Mouse (Mus musculus) small intestine, adult 2 months (tissue): ENCODE measurements around the gene Tmprss3. TPM values are rescaled to one million over a fixed set of nuclear protein-coding genes. Genes with fewer than 3 reads are reported as not detected.

ENCODE experiments used
- H3K27ac ChIP-seq: fragments of 200-500 bp; 2 replicates; pipeline ENCODE4 v1.5.1; 2012; ENCODE audit warnings: low read depth, low read length, control low read depth, inconsistent platforms; ENCODE audit not compliant: insufficient read depth
- H3K27me3 ChIP-seq: fragments of 200-500 bp; 2 replicates; pipeline ENCODE4 v1.6.1; 2012; ENCODE audit warnings: mild to moderate bottlenecking, moderate library complexity, low read length, inconsistent platforms; ENCODE audit not compliant: control insufficient read depth, insufficient read depth
- H3K36me3 ChIP-seq: fragments of 200-500 bp; 2 replicates; pipeline ENCODE4 v1.6.1; 2012; ENCODE audit warnings: mild to moderate bottlenecking, low read length, control low read depth, inconsistent platforms; ENCODE audit not compliant: control insufficient read depth, insufficient read depth
- H3K4me1 ChIP-seq: fragments of 200-500 bp; 2 replicates; pipeline ENCODE4 v1.6.1; 2012; ENCODE audit warnings: low read length, inconsistent platforms, mixed read lengths; ENCODE audit not compliant: control insufficient read depth, insufficient read depth, insufficient read length
- H3K4me3 ChIP-seq: fragments of 200-500 bp; 2 replicates; pipeline ENCODE4 v1.5.1; 2012; ENCODE audit warnings: low read depth, mild to moderate bottlenecking, control low read depth, inconsistent platforms, low read length, moderate library complexity
- CTCF ChIP-seq: fragments of 200-500 bp; IDR thresholded peaks from 2 replicates; pipeline ENCODE4 v1.5.1; 2012; ENCODE audit warnings: low read depth, mild to moderate bottlenecking, control low read depth, inconsistent platforms, low read length, moderate library complexity, mixed read lengths; ENCODE audit not compliant: insufficient replicate concordance, insufficient read length; ENCODE audit errors: extremely low read depth
- POLR2A ChIP-seq: fragments of 200-500 bp; IDR thresholded peaks from 2 replicates; pipeline ENCODE4 v1.6.1; 2012; ENCODE audit warnings: low read depth, mild to moderate bottlenecking, control low read depth, inconsistent platforms, low read length, moderate library complexity
- WGBS: fragments of 180-500 bp; shearing (Covaris S2); methylation state at CpG from one replicate; pipeline ENCODE4 v1.1.7; 2018; 5-methylcytosine and 5-hydroxymethylcytosine counted together
- polyA plus RNA-seq: library from polyadenylated mRNA; depleted of rRNA; stranded (reverse); fragments of >200 nt; gene quantifications from 2 replicates; pipeline ENCODE4 v1.2.3, GENCODE M21; 2012

Gene Tmprss3
- polyA plus RNA-seq, 1 experiment, result not detected

DNA sequence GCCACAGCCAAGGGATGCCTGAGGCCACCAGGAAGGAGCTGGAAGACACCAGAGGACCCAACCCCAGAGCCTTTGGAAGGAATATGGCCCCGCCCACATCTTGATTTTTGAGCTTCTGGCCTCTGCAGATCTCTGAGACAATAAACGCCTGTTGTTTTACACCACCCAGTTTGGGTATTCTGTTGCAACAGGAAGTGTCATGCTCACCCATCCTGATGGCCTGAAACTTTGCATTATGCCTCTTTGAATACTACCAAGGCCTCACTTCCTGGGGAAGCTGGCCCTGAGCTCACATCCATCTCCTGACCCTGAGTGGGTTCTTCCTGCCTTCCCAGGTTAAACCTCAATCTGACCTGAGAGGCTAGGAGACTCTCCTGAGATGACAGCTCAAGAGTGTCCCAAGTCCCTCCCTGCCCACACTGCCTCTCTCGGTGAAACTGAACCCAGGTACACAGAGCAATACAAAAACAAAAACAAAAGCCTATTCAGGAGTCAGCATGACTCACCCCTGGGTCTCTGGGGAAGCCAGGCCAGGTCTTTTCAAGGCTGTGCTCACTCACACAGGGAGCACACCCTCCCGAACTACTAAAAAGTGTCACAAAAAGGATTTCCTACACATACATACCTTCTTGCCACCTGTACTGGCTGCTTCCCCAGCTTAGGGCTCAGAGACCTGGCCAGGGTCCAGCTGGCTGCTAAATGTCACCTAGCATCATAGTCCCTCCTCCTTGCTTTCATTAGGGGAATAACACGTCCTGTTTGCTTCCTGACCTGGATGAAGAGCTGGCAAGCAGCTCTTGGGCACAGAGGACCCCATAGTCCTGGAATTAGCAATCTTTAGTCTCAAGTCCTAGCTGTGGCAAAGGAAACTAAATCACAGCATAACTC is 17.5 kb upstream of the Tmprss3 start:
- Histone ChIP-seq H3K4me1 (0 out of 2 replicates have a peak, but pooled peaks cover 3% of the 10 kb centered on the region), H3K27ac (no peak overlapping the region), H3K36me3 (no peaks in the 10 kb centered on the region), H3K4me3 (no peak overlapping the region), H3K27me3 (no peaks in the 10 kb centered on the region)
- no peak for TF ChIP-seq POLR2A
- no peak for TF ChIP-seq CTCF
- 32% methylated on average over 5 of the region's 5 CpGs for WGBS

- no peaks in the 10 kb centered on the region for H3K36me3 ChIP-seq
- no peak overlapping the region for H3K4me3 ChIP-seq
- 87% methylated on average over 6 of the region's 6 CpGs for WGBS
- 0 out of 2 replicates have a peak, but pooled peaks cover 3% of the 10 kb centered on the region for H3K4me1 ChIP-seq
- TF ChIP-seq CTCF (no peak), POLR2A (no peak)
- H3K27me3 ChIP-seq, result no peaks in the 10 kb centered on the region
- no peak overlapping the region for H3K27ac ChIP-seq
These were observed 13.1 kb upstream of the Tmprss3 start for GRCm38 (mm10) chr17:31211881-31212280.

DNA sequence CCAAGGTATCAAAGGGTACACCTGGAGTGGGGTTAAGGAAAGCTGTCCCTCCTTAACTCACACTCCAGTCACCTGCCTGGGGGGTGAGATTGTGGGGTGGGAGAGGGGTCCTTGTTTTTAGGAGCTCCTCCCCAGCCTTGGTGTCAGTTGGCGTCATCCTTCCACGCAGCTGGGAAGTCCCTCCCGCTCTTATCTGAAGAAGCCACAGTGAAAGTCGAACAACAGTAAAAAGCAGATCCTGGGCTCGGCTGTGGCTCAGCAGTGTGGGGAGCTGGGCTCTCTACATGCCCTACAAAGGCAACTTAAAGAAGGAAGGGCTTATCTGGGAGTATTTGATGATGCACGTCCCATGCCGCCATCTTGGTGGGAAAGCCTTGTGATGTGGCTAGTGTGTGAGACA is 11.5 kb upstream of the Tmprss3 start:
- no peak for TF ChIP-seq POLR2A
- TF ChIP-seq CTCF, result no peak
- Histone ChIP-seq H3K4me1 (no peaks in the 10 kb centered on the region), H3K36me3 (no peaks in the 10 kb centered on the region), H3K27me3 (no peaks in the 10 kb centered on the region), H3K27ac (no peak overlapping the region), H3K4me3 (no peak overlapping the region)
- WGBS, result 74% methylated on average over 7 of the region's 7 CpGs

- Histone ChIP-seq H3K4me3 (no peak overlapping the region; the same call in 1 of the 2 replicates), H3K27ac (no peak overlapping the region), H3K27me3 (no peaks in the 10 kb centered on the region), H3K36me3 (no peaks in the 10 kb centered on the region), H3K4me1 (no peaks in the 10 kb centered on the region)
- 85% methylated on average over 11 of the region's 11 CpGs for WGBS
- TF ChIP-seq CTCF (no peak), POLR2A (no peak)
These were observed 10.7 kb upstream of the Tmprss3 start for GRCm38 (mm10) chr17:31209376-31209930.

- no peaks in the 10 kb centered on the region for H3K36me3 ChIP-seq
- 81% methylated on average over 8 of the region's 8 CpGs for WGBS
- no peaks in the 10 kb centered on the region for H3K4me1 ChIP-seq
- H3K4me3 ChIP-seq, result peak overlapping the region; percentile 28
- no peak for TF ChIP-seq CTCF
- TF ChIP-seq POLR2A, result no peak
- no peak overlapping the region for H3K27ac ChIP-seq
- no peaks in the 10 kb centered on the region for H3K27me3 ChIP-seq
These were observed 9.9 kb upstream of the Tmprss3 start for GRCm38 (mm10) chr17:31208654-31209053.

DNA sequence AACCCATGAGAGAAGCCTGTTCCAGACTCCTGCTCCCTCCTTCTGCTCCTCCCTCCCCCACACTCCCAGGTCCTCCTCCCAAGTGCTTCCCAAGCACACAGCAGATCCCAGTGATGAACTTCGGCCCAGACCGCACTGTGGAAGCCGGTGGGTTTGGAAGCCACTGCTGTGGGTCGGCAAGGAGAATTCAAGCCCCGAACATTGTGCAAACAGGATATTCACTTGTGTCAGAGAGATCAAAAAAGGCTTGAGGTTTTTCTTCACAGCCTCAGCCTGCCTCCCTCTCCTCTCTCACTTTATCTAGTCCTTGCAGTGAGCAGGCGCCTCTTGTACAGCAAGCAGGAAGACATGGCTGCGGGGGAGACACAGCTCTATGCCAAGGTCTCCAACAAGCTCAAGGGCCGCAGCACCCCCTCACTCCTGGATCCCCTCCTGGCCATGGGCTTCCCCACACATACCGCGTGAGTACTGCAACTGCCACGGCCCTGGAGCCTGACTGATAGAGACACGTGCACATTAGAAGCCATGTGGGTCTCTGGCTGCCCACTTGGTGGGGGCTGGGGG is 9.1 kb upstream of the Tmprss3 start, which contains the start of gene Ubash3a:
TSS of gene Ubash3a (plus strand) at position 103 of the 564 bp plus-strand sequence.
- Histone ChIP-seq H3K36me3 (no peaks in the 10 kb centered on the region), H3K27me3 (no peaks in the 10 kb centered on the region), H3K4me3 (peak within 1 kb of the TSS; percentile 56), H3K27ac (0 out of 2 replicates have a peak within 1 kb of the TSS, but pooled peaks have one; percentile 16), H3K4me1 (no peaks in the 10 kb centered on the region)
- no peak for TF ChIP-seq CTCF
- no peak for TF ChIP-seq POLR2A
- WGBS, result 48% methylated on average over 12 of the region's 12 CpGs

GRCm38 (mm10) chr17:31196283-31196682 is 2.5 kb downstream of the Tmprss3 start:
- Histone ChIP-seq H3K4me3 (no peak overlapping the region), H3K36me3 (no peaks in the 10 kb centered on the region), H3K4me1 (no peaks in the 10 kb centered on the region), H3K27me3 (no peaks in the 10 kb centered on the region), H3K27ac (no peak overlapping the region)
- no peak for TF ChIP-seq POLR2A
- no peak for TF ChIP-seq CTCF
- WGBS, result 79% methylated on average over 7 of the region's 7 CpGs
